8 mouse cellular contexts compared by ENCODE assay signal in genomic region chr3:88081345-88082223, GRCm38 (mm10). TPM values are rescaled to one million over a fixed set of nuclear protein-coding genes. Genes with fewer than 3 reads are reported as not detected.
DNase-seq lines count a peak whose midpoint lies in the region; ATAC-seq and TF ChIP-seq lines count a peak whose summit lies in the region.

Gene Iqgap3 (plus strand): TSS chr3:88081971.

- H3K9ac ChIP-seq in MEL (ENCODE audit: control insufficient read depth, low read depth, low read length, poor library complexity, severe bottlenecking): peak within 1 kb of the TSS; percentile 68
- peak within 1 kb of the TSS; percentile 23 for H3K9ac ChIP-seq in forebrain, embryonic 16.5 days (replicated peaks; ENCODE audit: low read depth, low read length)
- peak within 1 kb of the TSS; percentile 41 for H3K9ac ChIP-seq in neural tube, embryonic 15.5 days (replicated peaks)

- peak within 1 kb of the TSS; percentile 48 for H3K27ac ChIP-seq in MEL (ENCODE audit: control insufficient read depth, low read depth, low read length)
- peak within 1 kb of the TSS; percentile 36; the same call in 1 of the 2 replicates for H3K27ac ChIP-seq in forebrain, embryonic 16.5 days (ENCODE audit: low read length)
- peak within 1 kb of the TSS; percentile 76 for H3K27ac ChIP-seq in layer of hippocampus, adult 2 months
- peak within 1 kb of the TSS; percentile 42; the same call in 1 of the 2 replicates for H3K27ac ChIP-seq in neural tube, embryonic 15.5 days (replicated peaks)

- H3K4me2 ChIP-seq in forebrain, embryonic 16.5 days (ENCODE audit: low read length): peak within 1 kb of the TSS; percentile 70
- peak within 1 kb of the TSS; percentile 80 for H3K4me2 ChIP-seq in neural tube, embryonic 15.5 days

- peak within 1 kb of the TSS; percentile 69 to 75 for H3K4me3 ChIP-seq in MEL (ENCODE audit: control insufficient read depth in 1 of 2, insufficient read depth in 1 of 2, low read depth in 2 of 2, low read length in 2 of 2)
- peak within 1 kb of the TSS; percentile 51 for H3K4me3 ChIP-seq in forebrain, embryonic 16.5 days (replicated peaks; ENCODE audit: low read length)
- peak within 1 kb of the TSS; percentile 43 for H3K4me3 ChIP-seq in layer of hippocampus, adult 2 months
- peak within 1 kb of the TSS; percentile 7 for H3K4me3 ChIP-seq in lung, adult 2 months (replicated peaks; ENCODE audit: extremely low read depth, low read depth, low read length)
- peak within 1 kb of the TSS; percentile 43 for H3K4me3 ChIP-seq in neural tube, embryonic 15.5 days (replicated peaks)

- H3K79me2 ChIP-seq in MEL (ENCODE audit: control insufficient read depth, insufficient read depth, low read length, poor library complexity): peaks cover 13% of the 10 kb centered on the region

- H3K27me3 ChIP-seq in MEL (ENCODE audit: control insufficient read depth in 1 of 2, insufficient read depth in 2 of 2, low read length in 2 of 2): peaks cover 12 to 13% of the 10 kb centered on the region in 2 experiments
- no peaks in the 10 kb centered on the region for H3K27me3 ChIP-seq in forebrain, embryonic 16.5 days (replicated peaks; ENCODE audit: control insufficient read depth, insufficient read depth, low read length)
- H3K27me3 ChIP-seq in neural tube, embryonic 15.5 days (replicated peaks): no peaks in the 10 kb centered on the region

- peaks cover 0 to 4% of the 10 kb centered on the region in 2 experiments; a peak in 2 of 4 replicates for H3K36me3 ChIP-seq in MEL (ENCODE audit: control insufficient read depth in 1 of 2, insufficient read depth in 2 of 2, low read length in 2 of 2)
- no peaks in the 10 kb centered on the region for H3K36me3 ChIP-seq in forebrain, embryonic 16.5 days (ENCODE audit: control insufficient read depth, insufficient read depth)
- no peaks in the 10 kb centered on the region for H3K36me3 ChIP-seq in neural tube, embryonic 15.5 days

- H3K9me3 ChIP-seq in MEL (replicated peaks; ENCODE audit: insufficient read depth, low read length): no peaks in the 10 kb centered on the region
- no peaks in the 10 kb centered on the region for H3K9me3 ChIP-seq in forebrain, embryonic 16.5 days (ENCODE audit: control insufficient read depth, low read length)
- no peaks in the 10 kb centered on the region for H3K9me3 ChIP-seq in neural tube, embryonic 15.5 days (replicated peaks)

- TF ChIP-seq POLR2A in MEL (IDR thresholded peaks at IDR 0.05; ENCODE audit: control insufficient read depth in 1 of 2, insufficient read depth in 1 of 2, low read depth in 1 of 2, low read length in 2 of 2, poor library complexity in 1 of 2): peak in 1 of 2 experiments; percentile 85; a peak in 3 of 4 replicates
- no peak for TF ChIP-seq POLR2A in lung, adult 2 months (IDR thresholded peaks at IDR 0.05; ENCODE audit: borderline replicate concordance, extremely low read depth, low read depth, low read length)

- peak; percentile 95 for DNase-seq in MEL (ENCODE audit: low read depth, low spot score)
- peak; percentile 88 to 93 for DNase-seq in cerebellum, adult 18-20 months
- peak; percentile 88 for DNase-seq in heart, postnatal 36 days
- peak; percentile 89 to 92 for DNase-seq in layer of hippocampus, adult 2 months (ENCODE audit: low spot score in 2 of 2)
- peak; percentile 83 for DNase-seq in lung, adult 2 months
- DNase-seq in testis, postnatal 10 days (ENCODE audit: low spot score): peak; percentile 94

- TF ChIP-seq EP300 in MEL (IDR thresholded peaks at IDR 0.05; ENCODE audit: low read depth in 1 of 2, low read length in 2 of 2): no peak

- TF ChIP-seq CTCF in MEL (IDR thresholded peaks at IDR 0.05 in 2 of 3, conservative IDR thresholded peaks at IDR 0.05 in 1 of 3; ENCODE audit: control insufficient read depth in 1 of 3, insufficient read depth in 1 of 3, low read depth in 2 of 3, low read length in 3 of 3, poor library complexity in 1 of 3, severe bottlenecking in 1 of 3): no peak
- TF ChIP-seq CTCF in layer of hippocampus, adult 2 months (conservative IDR thresholded peaks at IDR 0.05): peak; percentile 57
- no peak for TF ChIP-seq CTCF in lung, adult 2 months (IDR thresholded peaks at IDR 0.05; ENCODE audit: insufficient read depth, low read length)

- peaks cover 3 to 10% of the 10 kb centered on the region in 2 experiments for H3K4me1 ChIP-seq in MEL (ENCODE audit: control insufficient read depth in 1 of 2, insufficient read depth in 2 of 2, low read length in 2 of 2)
- peaks cover 11% of the 10 kb centered on the region for H3K4me1 ChIP-seq in forebrain, embryonic 16.5 days (replicated peaks; ENCODE audit: control insufficient read depth, insufficient read depth, low read length)
- peaks cover 2% of the 10 kb centered on the region; the same call in 1 of the 2 replicates for H3K4me1 ChIP-seq in lung, adult 2 months (ENCODE audit: control insufficient read depth, insufficient read depth, low read length)
- peaks cover 16% of the 10 kb centered on the region for H3K4me1 ChIP-seq in neural tube, embryonic 15.5 days

- WGBS in forebrain, embryonic 16.5 days: 19% methylated on average over 33 of the region's 33 CpGs
- 20% methylated on average over 33 of the region's 33 CpGs for WGBS in lung, adult 2 months
- WGBS in neural tube, embryonic 15.5 days: 20% methylated on average over 33 of the region's 33 CpGs

- no peak for TF ChIP-seq RAD21 in MEL (IDR thresholded peaks at IDR 0.05; ENCODE audit: low read depth, low read length)

- intact Hi-C loops in heart, postnatal 36 days (cut with DNase I): no loop called here

- peak; percentile 93 for ATAC-seq in forebrain, embryonic 16.5 days
- ATAC-seq in neural tube, embryonic 15.5 days (ENCODE audit: low FRiP score): peak; percentile 93

TF ChIP-seq in MEL, 35 proteins besides CTCF, POLR2A, EP300 and RAD21 (continues in another document):
- TF ChIP-seq MEF2A (IDR thresholded peaks at IDR 0.05; ENCODE audit: extremely low read depth, insufficient replicate concordance, low read depth, low read length, poor library complexity, severe bottlenecking) (no peak), E2F4 (IDR thresholded peaks at IDR 0.05; ENCODE audit: borderline replicate concordance, low read depth, low read length) (peak; percentile 99), KAT2A (conservative IDR thresholded peaks at IDR 0.05; ENCODE audit: low read depth, low read length) (peak; percentile 93), MYC (IDR thresholded peaks at IDR 0.05; ENCODE audit: low read depth, low read length) (peak; percentile 79), ZKSCAN1 (IDR thresholded peaks at IDR 0.05; ENCODE audit: low read depth, low read length) (no peak), MXI1 (IDR thresholded peaks at IDR 0.05; ENCODE audit: low read depth, low read length) (peak; percentile 98), RCOR1 (IDR thresholded peaks at IDR 0.05; ENCODE audit: low read depth, low read length) (no peak), ZMIZ1 (IDR thresholded peaks at IDR 0.05; ENCODE audit: low read depth, low read length) (peak; percentile 51), CHD1 (IDR thresholded peaks at IDR 0.05; ENCODE audit: low read depth, low read length) (0 out of 2 replicates have a peak, but pooled peaks have one; percentile 46), ELF1 (IDR thresholded peaks at IDR 0.05; ENCODE audit: low read depth, low read length) (peak; percentile 94), MYB (IDR thresholded peaks at IDR 0.05; ENCODE audit: low read depth, low read length) (no peak), TCF12 (IDR thresholded peaks at IDR 0.05; ENCODE audit: low read depth, low read length) (no peak), NELFE (IDR thresholded peaks at IDR 0.05; ENCODE audit: low read depth, low read length) (peak; percentile 73), UBTF (IDR thresholded peaks at IDR 0.05; ENCODE audit: borderline replicate concordance, insufficient read depth, low read depth, low read length) (no peak), USF2 (IDR thresholded peaks at IDR 0.05; ENCODE audit: borderline replicate concordance in 1 of 2, insufficient read depth in 1 of 2, low read depth in 1 of 2, low read length in 2 of 2) (no peak), JUND (IDR thresholded peaks at IDR 0.05; ENCODE audit: low read depth, low read length) (no peak), TBP (IDR thresholded peaks at IDR 0.05; ENCODE audit: low read depth, low read length) (peak; percentile 65), NRF1 (IDR thresholded peaks at IDR 0.05; ENCODE audit: insufficient read depth, low read depth, low read length, poor library complexity, severe bottlenecking) (0 out of 2 replicates have a peak, but pooled peaks have one; percentile 12), ETS1 (IDR thresholded peaks at IDR 0.05; ENCODE audit: low read depth, low read length) (0 out of 2 replicates have a peak, but pooled peaks have one; percentile 32), CHD2 (IDR thresholded peaks at IDR 0.05; ENCODE audit: low read length) (peak; percentile 53), ZC3H11A (IDR thresholded peaks at IDR 0.05; ENCODE audit: low read depth, low read length) (no peak), HCFC1 (IDR thresholded peaks at IDR 0.05; ENCODE audit: low read depth, low read length) (peak; percentile 99), MAFK (IDR thresholded peaks at IDR 0.05; ENCODE audit: borderline replicate concordance, low read depth, low read length) (no peak), BHLHE40 (IDR thresholded peaks at IDR 0.05; ENCODE audit: borderline replicate concordance, low read depth, low read length) (no peak), POLR2AphosphoS5 (IDR thresholded peaks at IDR 0.05; ENCODE audit: borderline replicate concordance, low read depth, low read length) (no peak), MAX (IDR thresholded peaks at IDR 0.05; ENCODE audit: low read length) (peak; percentile 73), GATA1 (IDR thresholded peaks at IDR 0.05; ENCODE audit: low read depth, low read length) (no peak), POLR2AphosphoS2 (IDR thresholded peaks at IDR 0.05; ENCODE audit: low read length) (peak; percentile 73), SMC3 (IDR thresholded peaks at IDR 0.05; ENCODE audit: low read depth, low read length) (no peak), SIN3A (IDR thresholded peaks at IDR 0.05; ENCODE audit: low read length) (peak; percentile 99), GABPA (IDR thresholded peaks at IDR 0.05; ENCODE audit: low read depth, low read length) (no peak), TAL1 (IDR thresholded peaks at IDR 0.05; ENCODE audit: low read length) (no peak)

RNA-seq across cellular contexts. Expression of gene Iqgap3, which starts in this region (rescaled TPM):
- total RNA-seq in MEL (2012; rRNA removed): 19.2 and 21.1 TPM in 2 replicates
- 10 to 100 TPM in 1 of 2 experiments, not detected in 1; 42.5 TPM for polyA plus RNA-seq in MEL (2012; ENCODE audit: insufficient read depth in 1 of 2, insufficient read length in 2 of 2, low read depth in 1 of 2, low replicate concordance in 2 of 2, missing spikeins in 1 of 2)
- polyA plus RNA-seq in forebrain, embryonic 16.5 days (2015; fragmentation: Nextera tagmentation; extraction: Ambion mirVana): 7.5 and 7.8 TPM in 2 replicates
- under 1 TPM; 0.76 to 0.94 TPM for total RNA-seq in heart, postnatal 36 days (2021)
- total RNA-seq in layer of hippocampus, adult 2 months (2021): under 1 TPM; 0.25 to 0.59 TPM
- polyA plus RNA-seq in lung, adult 2 months (2012; rRNA removed): 1.8 and 2.5 TPM in 2 replicates
- polyA plus RNA-seq in neural tube, embryonic 15.5 days (2015; fragmentation: Nextera tagmentation; extraction: Ambion mirVana): 2.8 and 4.9 TPM in 2 replicates

Comparison
In these comparisons a context has a peak if more than half of its experiments do, and no peak if none do; other contexts are left out.
1. Peak in every context shown above with its lines: DNase-seq, ATAC-seq, H3K4me3 ChIP-seq and H3K27ac ChIP-seq.
2. RNA of gene Iqgap3 (total RNA-seq): 19.2 to 21.1 TPM in MEL; 0.76 to 0.94 TPM in heart, postnatal 36 days and 0.25 to 0.59 TPM in layer of hippocampus, adult 2 months; every median in the first group is over 10 times any median in the second.
3. Peak in DNase-seq in heart, postnatal 36 days; RNA of the gene not detected or under 1 TPM.
4. Peak in DNase-seq, H3K4me3 ChIP-seq and H3K27ac ChIP-seq in layer of hippocampus, adult 2 months; RNA of the gene not detected or under 1 TPM.
5. H3K4me3 ChIP-seq: peak in every context shown above with its lines; median percentile 72 in MEL; 51 in forebrain, embryonic 16.5 days; 43 in layer of hippocampus, adult 2 months; 43 in neural tube, embryonic 15.5 days; 7 in lung, adult 2 months.